Mouse (Mus musculus) kidney, embryonic 14.5 days (tissue): ENCODE measurements around the gene Dph5. TPM values are rescaled to one million over a fixed set of nuclear protein-coding genes. Genes with fewer than 3 reads are reported as not detected.

Experiments used
- ATAC-seq: fragments of 200-750 bp; cut with Nextera tagmentation; 2 replicates; pipeline ENCODE4 v1.8.0; 2017; ENCODE audit warnings: moderate number of reproducible peaks, mild to moderate bottlenecking, moderate TSS enrichment, moderate library complexity; ENCODE audit not compliant: low FRiP score, low TSS enrichment
- H3K27ac ChIP-seq: fragments of 300-500 bp; sonication (generic); 2 replicates; pipeline ENCODE4 v1.5.1; 2014; ENCODE audit warnings: low read depth, mild to moderate bottlenecking, low read length, moderate library complexity, mixed read lengths
- H3K27me3 ChIP-seq: fragments of 300-500 bp; sonication (generic); 2 replicates; pipeline ENCODE4 v1.6.1; 2014; ENCODE audit warnings: mild to moderate bottlenecking, low read length; ENCODE audit not compliant: control insufficient read depth, insufficient read depth
- H3K36me3 ChIP-seq: fragments of 300-500 bp; sonication (generic); 2 replicates; pipeline ENCODE4 v1.6.1; 2014; ENCODE audit warnings: low read length, mixed read lengths; ENCODE audit not compliant: control insufficient read depth, insufficient read depth
- H3K4me1 ChIP-seq: fragments of 300-500 bp; sonication (generic); 2 replicates; pipeline ENCODE4 v1.6.1; 2014; ENCODE audit warnings: low read length, mixed read lengths; ENCODE audit not compliant: control insufficient read depth, insufficient read depth
- H3K4me2 ChIP-seq: fragments of 300-500 bp; sonication (generic); replicated peaks from 2 replicates; pipeline ENCODE4 v1.6.1; 2014; ENCODE audit warnings: low read depth, mild to moderate bottlenecking, low read length
- H3K4me3 ChIP-seq: fragments of 300-500 bp; sonication (generic); 2 replicates; pipeline ENCODE4 v1.5.1; 2014; ENCODE audit warnings: mild to moderate bottlenecking, low read length
- H3K9ac ChIP-seq: fragments of 300-500 bp; sonication (generic); 2 replicates; pipeline ENCODE4 v1.6.1; 2014; ENCODE audit warnings: low read depth, mild to moderate bottlenecking, low read length, moderate library complexity
- H3K9me3 ChIP-seq: fragments of 300-500 bp; sonication (generic); 2 replicates; pipeline ENCODE4 v1.6.1; 2016; ENCODE audit warnings: low read length; ENCODE audit not compliant: control insufficient read depth
- WGBS: fragments of 180-500 bp; shearing (Covaris S2); extraction: QIAGEN DNeasy Blood & Tissue Kit; methylation state at CpG from one replicate; pipeline ENCODE4 v1.1.7; 2014; 5-methylcytosine and 5-hydroxymethylcytosine counted together
- polyA plus RNA-seq: library from polyadenylated mRNA; unstranded; fragments of >200 nt; fragmentation: Nextera tagmentation; extraction: Ambion mirVana; gene quantifications from 2 replicates; pipeline ENCODE4 v1.2.1, GENCODE M21; 2014

The Dph5 gene
- polyA plus RNA-seq, 1 experiment from 2014 or later: 27.7 TPM

- 97% methylated on average over 7 of the region's 7 CpGs for WGBS
- Histone ChIP-seq H3K9me3 (no peaks in the 10 kb centered on the region), H3K27ac (no peak overlapping the region), H3K9ac (no peak overlapping the region), H3K4me2 (no peak overlapping the region), H3K4me3 (no peak overlapping the region), H3K27me3 (no peaks in the 10 kb centered on the region), H3K36me3 (peaks cover 34% of the 10 kb centered on the region; the same call in 1 of the 2 replicates), H3K4me1 (no peaks in the 10 kb centered on the region)
- ATAC-seq: no peak
These were observed 69.6 kb downstream of the Dph5 start for GRCm38 (mm10) chr3:115957223-115957622.

GRCm38 (mm10) chr3:115961311-115962027 is 73.8 kb downstream of the Dph5 start:
- Histone ChIP-seq H3K36me3 (peaks cover 8% of the 10 kb centered on the region; the same call in 1 of the 2 replicates), H3K27ac (no peak overlapping the region), H3K4me1 (no peaks in the 10 kb centered on the region), H3K4me3 (no peak overlapping the region), H3K27me3 (no peaks in the 10 kb centered on the region), H3K9me3 (no peaks in the 10 kb centered on the region), H3K9ac (no peak overlapping the region), H3K4me2 (no peak overlapping the region)
- WGBS: 94% methylated on average over 11 of the region's 11 CpGs
- no peak for ATAC-seq

DNA sequence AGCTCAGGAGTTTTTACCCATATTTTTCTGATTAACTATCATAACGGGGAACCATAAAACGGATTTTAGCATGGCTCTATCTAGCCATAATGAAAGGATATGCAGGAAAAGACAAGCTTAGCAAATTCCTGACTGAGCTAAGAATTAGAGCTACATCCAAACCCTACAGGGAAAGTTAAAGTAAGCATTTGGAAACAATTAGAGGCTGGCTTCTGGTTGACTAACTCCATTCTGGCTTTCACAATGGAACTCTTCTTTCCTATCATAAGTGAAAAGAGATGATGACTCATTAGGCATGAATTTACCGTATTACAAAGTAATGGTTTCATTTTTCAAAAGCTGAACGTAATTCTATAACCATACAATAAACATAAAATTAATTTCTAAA is 74.4 kb downstream of the Dph5 start:
- H3K4me3 ChIP-seq: no peak overlapping the region
- ATAC-seq: no peak
- H3K9me3 ChIP-seq: no peaks in the 10 kb centered on the region
- no peak overlapping the region for H3K4me2 ChIP-seq
- H3K27me3 ChIP-seq: no peaks in the 10 kb centered on the region
- H3K4me1 ChIP-seq: no peaks in the 10 kb centered on the region
- H3K9ac ChIP-seq: no peak overlapping the region
- 92% methylated on average over 4 of the region's 4 CpGs for WGBS
- H3K27ac ChIP-seq: no peak overlapping the region
- peaks cover 8% of the 10 kb centered on the region; the same call in 1 of the 2 replicates for H3K36me3 ChIP-seq

DNA sequence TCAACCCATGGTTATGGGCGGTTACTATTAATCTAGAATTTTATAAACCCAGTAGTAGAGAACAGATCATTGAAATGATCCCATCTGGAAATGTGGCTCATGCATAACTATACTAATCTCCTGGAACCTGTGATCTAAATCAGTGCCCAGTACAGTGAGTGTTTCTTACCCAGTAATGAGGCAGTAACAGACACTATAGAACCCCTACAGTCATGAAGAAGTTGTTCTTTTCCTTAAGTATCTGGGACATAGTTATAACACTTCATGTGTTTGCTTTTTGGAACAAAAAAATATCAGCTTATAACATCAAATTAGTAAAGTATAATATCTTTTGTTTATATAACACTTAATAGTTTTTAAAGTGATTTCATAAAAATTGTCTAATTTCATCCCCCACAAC is 76.0 kb downstream of the Dph5 start:
- Histone ChIP-seq H3K4me2 (no peak overlapping the region), H3K9me3 (no peaks in the 10 kb centered on the region), H3K27me3 (no peaks in the 10 kb centered on the region), H3K27ac (no peak overlapping the region), H3K36me3 (peaks cover 4% of the 10 kb centered on the region; the same call in 1 of the 2 replicates), H3K4me3 (no peak overlapping the region), H3K4me1 (no peaks in the 10 kb centered on the region), H3K9ac (no peak overlapping the region)
- WGBS: 94% methylated on average over 1 of the region's 1 CpGs
- ATAC-seq: no peak

GRCm38 (mm10) chr3:115964071-115964470 is 76.4 kb downstream of the Dph5 start:
- Histone ChIP-seq H3K4me3 (no peak overlapping the region), H3K36me3 (peaks cover 3% of the 10 kb centered on the region; the same call in 1 of the 2 replicates), H3K9me3 (no peaks in the 10 kb centered on the region), H3K4me1 (no peaks in the 10 kb centered on the region), H3K27me3 (no peaks in the 10 kb centered on the region), H3K9ac (no peak overlapping the region), H3K4me2 (no peak overlapping the region), H3K27ac (no peak overlapping the region)
- no peak for ATAC-seq
- WGBS: 72% methylated on average over 5 of the region's 5 CpGs

DNA sequence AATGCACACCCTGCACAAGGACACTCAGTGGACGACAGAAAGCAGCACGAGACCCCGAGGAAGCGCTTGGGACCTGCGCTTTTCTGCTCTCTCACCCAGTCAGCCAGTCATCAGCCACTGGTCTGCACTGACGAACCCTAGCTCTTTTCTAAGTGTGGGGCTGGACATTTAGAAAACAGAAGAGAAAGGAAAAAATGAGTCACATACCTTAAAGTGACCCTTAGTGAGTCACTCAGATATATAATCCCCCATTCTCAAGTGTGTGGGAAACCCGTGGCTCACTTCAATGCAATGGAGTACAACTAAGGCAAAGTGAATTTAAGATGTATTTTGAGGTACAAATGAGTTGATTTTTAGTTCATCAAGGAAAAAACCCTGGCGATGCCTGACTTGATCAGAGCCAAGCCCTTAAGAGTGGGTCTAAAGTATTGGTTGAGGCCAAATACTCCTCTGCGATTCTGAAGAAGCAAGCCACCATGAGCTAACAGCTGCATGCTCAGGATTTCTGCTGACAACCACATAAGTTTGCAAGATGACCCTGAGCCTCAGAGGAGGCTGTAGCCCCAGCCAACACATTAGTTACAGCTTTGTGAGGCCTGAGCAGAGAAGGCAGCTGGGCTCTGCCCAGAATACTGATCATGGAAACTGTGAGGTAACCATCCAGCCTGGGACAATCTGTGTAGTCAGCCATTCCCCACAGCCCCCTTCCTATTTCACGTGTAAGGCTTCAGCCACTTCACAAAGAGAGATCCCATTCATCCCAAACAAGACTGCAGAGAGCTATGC is 81.3 kb downstream of the Dph5 start:
- H3K9me3 ChIP-seq: no peaks in the 10 kb centered on the region
- no peak overlapping the region for H3K4me3 ChIP-seq
- no peaks in the 10 kb centered on the region for H3K27me3 ChIP-seq
- WGBS: 89% methylated on average over 10 of the region's 10 CpGs
- H3K9ac ChIP-seq: no peak overlapping the region
- no peaks in the 10 kb centered on the region for H3K4me1 ChIP-seq
- peaks cover 5% of the 10 kb centered on the region; the same call in 1 of the 2 replicates for H3K36me3 ChIP-seq
- ATAC-seq: no peak
- no peak overlapping the region for H3K4me2 ChIP-seq
- no peak overlapping the region for H3K27ac ChIP-seq

DNA sequence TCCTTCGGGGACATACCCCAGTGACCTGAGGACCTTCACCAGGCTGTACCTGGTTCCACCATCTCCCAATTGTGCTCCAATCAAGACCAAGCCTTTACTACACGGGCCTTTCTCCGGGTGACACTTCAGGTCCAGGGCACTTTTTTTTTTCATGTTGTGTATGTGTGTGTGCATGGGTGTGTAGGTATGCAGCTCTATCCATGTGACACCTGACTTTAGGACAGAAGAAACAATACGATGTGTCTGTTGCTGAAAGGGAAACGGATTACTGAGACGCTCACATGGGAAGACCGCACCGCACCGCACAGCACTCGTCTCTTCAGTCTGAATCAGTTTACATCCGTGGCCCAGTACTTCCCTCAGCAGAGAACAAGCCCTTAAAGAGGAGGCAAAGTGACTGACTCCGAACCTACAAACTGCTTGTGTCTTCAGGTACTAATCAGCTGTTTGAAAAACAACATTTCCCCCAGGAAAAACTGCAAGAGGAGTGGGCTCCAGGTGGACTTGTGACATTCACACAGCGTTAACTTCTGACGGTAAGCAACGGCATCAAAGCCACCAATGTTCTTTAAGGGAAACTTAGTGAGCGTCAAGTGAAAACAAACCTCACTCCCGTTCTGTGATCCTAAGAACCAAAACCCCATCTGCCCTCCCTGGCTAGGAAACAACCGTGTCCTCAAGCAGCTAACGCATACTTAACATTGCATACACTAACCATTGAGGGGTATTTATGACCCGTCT is 83.6 kb downstream of the Dph5 start:
- no peak for ATAC-seq
- no peaks in the 10 kb centered on the region for H3K4me1 ChIP-seq
- H3K9ac ChIP-seq: no peak overlapping the region
- WGBS: 93% methylated on average over 20 of the region's 20 CpGs
- H3K27ac ChIP-seq: no peak overlapping the region
- H3K36me3 ChIP-seq: peaks cover 15% of the 10 kb centered on the region; the same call in 1 of the 2 replicates
- H3K27me3 ChIP-seq: no peaks in the 10 kb centered on the region
- no peak overlapping the region for H3K4me2 ChIP-seq
- H3K4me3 ChIP-seq: no peak overlapping the region
- no peaks in the 10 kb centered on the region for H3K9me3 ChIP-seq

DNA sequence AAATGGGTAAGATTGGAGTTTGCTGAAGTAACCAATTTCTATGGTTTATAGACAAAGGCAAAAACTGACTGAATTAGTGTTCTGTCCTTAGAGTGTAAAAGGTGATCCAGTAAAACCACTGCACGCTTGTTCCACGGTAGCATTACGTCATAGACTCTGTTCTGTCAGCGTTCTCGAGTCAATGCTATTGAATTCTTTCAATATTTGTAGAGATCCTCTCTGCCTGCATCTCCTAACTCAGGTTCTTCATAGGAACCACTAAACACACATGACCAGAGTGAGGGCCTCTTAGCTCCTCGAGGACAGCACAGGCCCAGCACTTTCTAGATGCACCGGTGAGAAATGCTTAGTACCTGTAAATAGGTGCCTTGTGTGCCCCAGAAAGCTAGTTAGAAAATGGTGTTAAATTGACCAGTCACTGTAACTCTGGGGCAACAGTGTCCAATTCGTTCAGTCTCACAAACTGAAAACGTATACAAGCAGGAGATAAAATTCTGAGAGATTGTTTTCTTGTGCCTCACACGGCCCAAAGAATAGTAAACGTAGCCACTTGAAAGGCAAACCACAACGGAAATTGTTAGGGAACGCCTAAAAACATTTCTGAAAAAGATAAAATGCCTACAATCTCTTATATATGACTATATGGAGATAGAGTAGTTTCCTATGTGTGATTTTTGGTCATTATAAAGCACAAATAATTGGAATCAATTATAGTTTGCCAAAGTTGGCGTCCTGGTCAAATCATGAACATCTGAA is 84.4 kb downstream of the Dph5 start:
- H3K36me3 ChIP-seq: peaks cover 20% of the 10 kb centered on the region
- H3K4me3 ChIP-seq: no peak overlapping the region
- no peak for ATAC-seq
- WGBS: 92% methylated on average over 14 of the region's 14 CpGs
- H3K4me1 ChIP-seq: no peaks in the 10 kb centered on the region
- no peak overlapping the region for H3K4me2 ChIP-seq
- H3K27me3 ChIP-seq: no peaks in the 10 kb centered on the region
- no peaks in the 10 kb centered on the region for H3K9me3 ChIP-seq
- no peak overlapping the region for H3K9ac ChIP-seq
- H3K27ac ChIP-seq: no peak overlapping the region
